Mouse (Mus musculus): ENCODE data around the gene March2.

Gene March2

GRCm38 (mm10) chr17:33681767-33682166 lies 36.7 kb downstream of the March2 start:
- CTCF ChIA-PET: no interaction called here

GRCm38 (mm10) chr17:33678771-33679170 lies 39.7 kb downstream of the March2 start:
- CTCF ChIA-PET: interaction anchor here in 1 of 4 experiments (1.1 kb wide), 1 partner anchor 124 kb away, joined by 3 read pairs; no protein-coding TSS in a partner anchor
- POLR2A ChIA-PET: interaction anchor here in 2 of 4 experiments (1.1 to 8.1 kb wide), 18 partner anchors 9 to 149 kb away, joined by 3 to 260 read pairs (median 4); partner anchors contain the start of genes Angptl4 (in 1 of the 2), Ndufa7 (in 1 of the 2), Rab11b (in 1 of the 2) and Rps28 (in 1 of the 2)

More at GRCm38 (mm10) chr17:33681767-33682166, 36.7 kb downstream of the March2 start:
- POLR2A ChIA-PET: interaction anchor here (0.6 to 8.1 kb wide), 26 partner anchors 9 to 1936 kb away, joined by 3 to 260 read pairs (median 6); partner anchors contain the start of genes B3galt4 (in 1 of the 4), March2 (in 1 of the 4), Ndufa7 (in 1 of the 4) and Rab11b (in 1 of the 4)

GRCm38 (mm10) chr17:33676086-33676485 lies 42.4 kb downstream of the March2 start:
- ChIA-PET POLR2A (interaction anchor here in 2 of 4 experiments (0.6 to 1.6 kb wide), 4 partner anchors 9 to 84 kb away, joined by 3 read pairs; partner anchors contain the start of gene Rab11b (in 1 of the 2)), CTCF (no interaction called here)

GRCm38 (mm10) chr17:33675452-33675851 lies 43.0 kb downstream of the March2 start:
- POLR2A ChIA-PET: interaction anchor here in 2 of 4 experiments (0.7 to 18.1 kb wide), 13 partner anchors 7 to 148 kb away, joined by 3 to 260 read pairs (median 4); partner anchors contain the start of genes Ndufa7 (in 1 of the 2), Rab11b (in 1 of the 2) and Rps28 (in 1 of the 2)
- CTCF ChIA-PET: no interaction called here

- POLR2A ChIA-PET: interaction anchor here (0.6 to 18.1 kb wide), 16 partner anchors 8 to 168 kb away, joined by 3 to 260 read pairs (median 6); partner anchors contain the start of genes Ndufa7 (in 1 of the 4), Rab11b (in 1 of the 4), Rps28 (in 1 of the 4) and Zfp414 (in 1 of the 4)
- CTCF ChIA-PET: no interaction called here
Measured at GRCm38 (mm10) chr17:33673837-33674236, 44.6 kb downstream of the March2 start.

- ChIA-PET POLR2A (interaction anchor here in 3 of 4 experiments (0.8 to 18.1 kb wide), 21 partner anchors 10 to 170 kb away, joined by 3 to 260 read pairs (median 5); partner anchors contain the start of genes Pram1 (in 1 of the 3), Rab11b (in 1 of the 3) and Zfp414 (in 1 of the 3)), CTCF (no interaction called here)
Measured at GRCm38 (mm10) chr17:33669681-33670080, 48.8 kb downstream of the March2 start.

GRCm38 (mm10) chr17:33666813-33667212 lies 51.7 kb downstream of the March2 start:
- ChIA-PET POLR2A (interaction anchor here in 2 of 4 experiments (0.6 to 18.1 kb wide), 9 partner anchors 7 to 160 kb away, joined by 3 to 260 read pairs (median 4); partner anchors contain the start of genes Rab11b (in 2 of the 2) and Zfp414 (in 1 of the 2)), CTCF (no interaction called here)

GRCm38 (mm10) chr17:33649781-33650475 lies 68.5 kb downstream of the March2 start:
- POLR2A ChIA-PET: interaction anchor here in 2 of 4 experiments (0.6 to 11.4 kb wide), 28 partner anchors 9 to 1487 kb away, joined by 3 to 98 read pairs (median 4); partner anchors contain the start of genes Pram1 (in 2 of the 2), Zfp414 (in 2 of the 2), B3galt4 (in 1 of the 2) and Ndufa7 (in 1 of the 2)

GRCm38 (mm10) chr17:33645073-33645472 lies 73.4 kb downstream of the March2 start:
- ChIA-PET POLR2A (interaction anchor here in 2 of 4 experiments (0.9 to 11.4 kb wide), 14 partner anchors 7 to 268 kb away, joined by 3 to 98 read pairs (median 6); partner anchors contain the start of genes Zfp414 (in 2 of the 2) and Pram1 (in 1 of the 2)), CTCF (no interaction called here)

More at GRCm38 (mm10) chr17:33649781-33650475, 68.5 kb downstream of the March2 start:
- CTCF ChIA-PET: no interaction called here

GRCm38 (mm10) chr17:33644068-33644467 lies 74.4 kb downstream of the March2 start:
- CTCF ChIA-PET: interaction anchor here in 3 of 4 experiments (0.5 to 1.0 kb wide), 4 partner anchors 15 to 960 kb away, joined by 3 read pairs; partner anchors contain the start of gene Zfp414 (in 1 of the 3)
- POLR2A ChIA-PET: interaction anchor here in 3 of 4 experiments (0.6 to 4.4 kb wide), 25 partner anchors 9 to 267 kb away, joined by 3 to 25 read pairs (median 5); partner anchors contain the start of genes Rab11b (in 2 of the 3) and Zfp414 (in 2 of the 3)

- POLR2A ChIA-PET: interaction anchor here in 3 of 4 experiments (0.7 to 8.1 kb wide), 19 partner anchors 8 to 606 kb away, joined by 3 to 98 read pairs (median 7); partner anchors contain the start of genes Zfp414 (in 2 of the 3), Rab11b (in 1 of the 3) and Zfp763 (in 1 of the 3)
- CTCF ChIA-PET: no interaction called here
Measured at GRCm38 (mm10) chr17:33639743-33640142, 78.7 kb downstream of the March2 start.

GRCm38 (mm10) chr17:33637516-33638276 lies 80.8 kb downstream of the March2 start, which contains the start of gene Pram1:
Gene Pram1, plus strand, starts transcription at chr17:33638056.
- ChIA-PET CTCF (interaction anchor here in 1 of 4 experiments (0.6 kb wide), 1 partner anchor 49 kb away, joined by 5 read pairs; no protein-coding TSS in a partner anchor), POLR2A (interaction anchor here in 3 of 4 experiments (0.6 to 8.1 kb wide), 14 partner anchors 8 to 169 kb away, joined by 3 to 98 read pairs (median 4); partner anchors contain the start of genes Zfp414 (in 3 of the 3) and Rab11b (in 2 of the 3))

- ChIA-PET POLR2A (interaction anchor here in 2 of 4 experiments (0.6 to 8.1 kb wide), 7 partner anchors 8 to 173 kb away, joined by 3 to 98 read pairs (median 4); partner anchors contain the start of genes Kank3 (in 1 of the 2) and Zfp414 (in 1 of the 2)), CTCF (no interaction called here)
Measured at GRCm38 (mm10) chr17:33637038-33637437, 81.4 kb downstream of the March2 start.
